Mouse (Mus musculus): ENCODE data around the gene Pde4b.
A peak's percentile ranks its signal among the peaks of the same experiment; 100 is the strongest.
"Not testable (repeated sequence)": the region's sequence is repeated elsewhere in the genome, so short reads cannot be mapped to it uniquely, and the experiment has no call there.

The Pde4b gene

DNA sequence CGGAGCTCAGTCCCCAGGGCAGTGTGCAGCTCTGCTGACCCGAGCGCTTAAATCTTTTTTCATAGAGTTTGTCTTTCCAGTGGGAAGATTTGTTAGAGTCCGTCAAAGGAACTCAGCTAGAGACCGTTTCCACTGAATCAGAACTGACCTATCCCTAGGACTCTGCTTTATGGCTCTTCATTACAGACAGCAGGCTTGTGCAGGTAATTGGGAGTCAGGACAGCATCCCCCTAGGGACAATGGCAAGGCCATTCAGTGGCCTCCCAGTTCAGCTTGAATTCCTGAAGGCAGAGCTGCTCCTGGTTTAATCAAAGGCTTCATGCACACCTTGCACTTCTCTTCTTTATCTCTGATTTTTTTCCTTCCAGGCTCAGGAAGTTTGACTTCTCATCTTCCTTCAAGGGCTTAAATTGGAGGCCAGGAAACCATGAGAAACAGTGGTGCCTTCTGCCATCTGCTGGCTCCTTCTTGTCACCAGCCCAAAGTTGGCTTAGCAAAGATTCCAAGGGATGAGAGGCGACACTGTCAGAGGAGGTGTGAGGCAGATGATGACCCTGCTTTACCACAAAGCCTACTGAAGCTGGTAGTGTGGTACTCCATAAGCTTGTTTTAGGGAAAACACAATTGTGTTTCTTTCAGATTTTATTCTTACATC, 393.6 kb downstream of the Pde4b start:
- no peak for DNase-seq (ENCODE audit: low spot score)

DNA sequence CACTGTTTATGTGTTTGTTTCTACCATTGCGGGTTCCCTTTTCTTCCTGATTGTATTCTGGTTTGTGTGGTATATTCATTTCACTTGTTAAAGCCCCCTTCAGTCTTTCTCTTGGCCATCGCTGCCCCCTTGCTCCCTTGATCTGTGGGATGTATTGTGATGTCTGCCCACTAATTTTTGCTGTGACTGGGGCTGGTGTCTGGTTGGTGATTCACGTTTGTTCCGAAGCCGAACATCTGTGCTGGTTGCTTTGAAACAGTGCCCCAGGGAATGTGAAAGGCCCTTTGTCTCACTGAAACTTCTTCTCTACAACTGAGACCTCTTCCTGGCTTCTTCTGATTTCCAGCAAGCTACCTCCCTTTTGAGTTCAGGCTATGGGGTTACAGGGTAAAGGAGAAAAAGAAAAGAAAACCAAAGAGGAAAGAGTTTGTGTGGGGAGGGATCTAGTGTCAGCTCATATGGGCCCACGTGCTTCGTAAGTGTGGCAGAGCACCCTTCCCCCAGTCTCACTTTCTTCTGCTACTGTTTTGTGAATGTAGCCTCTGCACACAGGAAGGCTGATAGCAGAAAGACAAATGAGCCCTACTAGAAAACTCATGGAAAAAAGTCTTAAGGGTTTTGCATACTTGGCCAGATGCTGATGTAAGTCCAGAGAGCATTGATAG, 396.1 kb downstream of the Pde4b start:
- DNase-seq (ENCODE audit: low spot score) = no peak

GRCm38 (mm10) chr4:102484738-102485137, 397.4 kb downstream of the Pde4b start:
- DNase-seq (ENCODE audit: low spot score) = no peak

GRCm38 (mm10) chr4:102486134-102486920, 399.0 kb downstream of the Pde4b start:
- peak; percentile 25 for DNase-seq (ENCODE audit: low spot score)

GRCm38 (mm10) chr4:102486921-102487240, 399.5 kb downstream of the Pde4b start:
- DNase-seq (ENCODE audit: low spot score) = no peak

DNA sequence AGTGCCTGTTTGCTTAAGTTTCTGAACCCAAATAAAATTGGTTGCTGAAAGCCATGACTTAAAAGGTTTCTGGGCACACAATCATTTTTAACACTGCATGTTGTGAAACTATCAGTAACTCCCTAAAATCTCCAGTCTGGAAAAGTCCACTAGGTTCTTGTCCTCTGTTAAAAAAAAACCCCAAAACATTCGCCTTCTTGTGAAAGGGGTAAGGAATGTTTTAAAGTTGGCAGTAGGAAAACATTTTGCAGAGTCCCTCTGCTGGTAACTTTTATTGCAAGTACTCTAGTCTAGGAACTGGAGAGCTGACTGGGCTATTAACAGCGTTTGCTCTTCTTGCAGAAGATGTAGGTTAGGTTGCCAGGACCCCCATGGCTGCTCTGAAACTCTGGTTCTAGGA, 400.7 kb downstream of the Pde4b start:
- no peak for DNase-seq (ENCODE audit: low spot score)

GRCm38 (mm10) chr4:102491468-102492123, 404.3 kb downstream of the Pde4b start:
- DNase-seq (ENCODE audit: low spot score) = no peak

DNA sequence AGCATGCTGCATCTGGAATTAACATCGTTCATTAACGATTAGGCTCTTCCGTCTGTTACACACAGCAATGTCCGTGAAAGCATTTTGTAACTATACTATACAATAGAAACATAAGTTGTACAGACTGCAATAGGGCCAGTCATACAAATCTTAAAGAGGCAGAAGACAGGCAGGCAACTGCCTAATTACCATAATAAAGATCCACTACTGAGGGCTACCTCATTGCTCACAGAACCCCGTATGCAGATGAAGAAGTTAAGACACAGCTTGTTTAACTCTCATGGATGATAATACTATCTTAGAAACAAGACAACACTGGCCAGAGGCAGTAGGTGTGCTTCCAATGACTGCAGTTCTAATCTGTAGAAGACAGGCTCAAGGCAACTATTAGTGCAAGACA, 405.6 kb downstream of the Pde4b start:
- no peak for DNase-seq (ENCODE audit: low spot score)

GRCm38 (mm10) chr4:102493342-102494128, 406.2 kb downstream of the Pde4b start:
- DNase-seq (ENCODE audit: low spot score) = peak; percentile 37

DNA sequence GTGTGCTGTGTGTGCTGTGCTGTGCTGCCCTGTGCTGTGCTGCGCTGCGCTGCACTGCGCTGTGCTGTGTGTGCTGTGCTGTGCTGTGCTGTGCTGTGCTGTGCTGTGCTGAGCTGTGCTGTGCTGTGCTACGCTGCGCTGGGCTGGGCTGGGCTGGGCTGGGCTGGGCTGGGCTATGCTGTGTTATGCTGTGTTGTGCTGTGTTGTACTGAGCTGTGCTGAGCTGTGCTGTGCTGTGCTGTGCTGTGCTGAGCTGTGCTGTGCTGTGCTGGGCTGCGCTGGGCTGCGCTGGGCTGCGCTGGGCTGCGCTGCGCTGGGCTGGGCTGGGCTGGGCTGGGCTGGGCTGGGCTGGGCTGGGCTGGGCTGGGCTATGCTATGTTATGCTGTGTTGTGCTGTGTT, 406.9 kb downstream of the Pde4b start:
- not testable (repeated sequence) for DNase-seq (ENCODE audit: low spot score)

DNA sequence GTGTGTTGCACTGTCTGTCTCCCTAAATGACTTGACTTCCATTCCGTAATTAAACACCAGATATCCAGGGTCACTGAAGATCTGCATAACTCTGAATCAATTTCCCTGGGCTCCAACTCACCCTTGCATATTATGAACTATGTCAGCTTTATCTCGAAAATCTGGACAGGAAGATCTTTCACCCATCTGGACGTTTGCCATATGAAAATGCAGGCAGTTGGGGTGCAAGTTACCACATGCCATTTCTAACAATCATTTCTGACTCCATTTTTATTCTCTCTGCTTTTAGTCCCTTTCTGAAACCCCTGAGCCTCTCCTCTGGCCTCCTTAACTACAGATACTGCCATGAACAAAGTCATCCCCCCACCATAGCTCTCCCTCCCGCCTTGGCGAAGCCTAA, 407.7 kb downstream of the Pde4b start:
- no peak for DNase-seq (ENCODE audit: low spot score)

DNA sequence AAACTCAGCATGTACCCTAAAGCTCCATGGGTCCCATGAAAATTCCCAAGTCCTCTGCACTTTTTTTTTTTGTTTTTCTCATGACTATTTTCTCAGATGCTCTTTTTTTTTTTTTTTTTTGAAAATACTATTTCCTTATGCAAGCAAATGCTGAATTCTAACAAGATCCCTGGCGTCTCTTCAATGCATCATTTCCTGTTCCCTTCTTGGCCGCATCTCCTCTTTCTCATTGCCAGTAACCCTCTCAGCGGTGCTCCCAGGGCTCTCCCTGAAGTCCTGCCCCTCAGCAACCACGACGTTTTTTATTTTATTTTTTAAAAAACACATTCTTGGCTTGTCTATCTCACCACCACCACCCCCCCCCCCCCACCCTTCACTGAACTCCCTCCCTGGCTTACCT, 408.1 kb downstream of the Pde4b start:
- DNase-seq (ENCODE audit: low spot score) = no peak

DNA sequence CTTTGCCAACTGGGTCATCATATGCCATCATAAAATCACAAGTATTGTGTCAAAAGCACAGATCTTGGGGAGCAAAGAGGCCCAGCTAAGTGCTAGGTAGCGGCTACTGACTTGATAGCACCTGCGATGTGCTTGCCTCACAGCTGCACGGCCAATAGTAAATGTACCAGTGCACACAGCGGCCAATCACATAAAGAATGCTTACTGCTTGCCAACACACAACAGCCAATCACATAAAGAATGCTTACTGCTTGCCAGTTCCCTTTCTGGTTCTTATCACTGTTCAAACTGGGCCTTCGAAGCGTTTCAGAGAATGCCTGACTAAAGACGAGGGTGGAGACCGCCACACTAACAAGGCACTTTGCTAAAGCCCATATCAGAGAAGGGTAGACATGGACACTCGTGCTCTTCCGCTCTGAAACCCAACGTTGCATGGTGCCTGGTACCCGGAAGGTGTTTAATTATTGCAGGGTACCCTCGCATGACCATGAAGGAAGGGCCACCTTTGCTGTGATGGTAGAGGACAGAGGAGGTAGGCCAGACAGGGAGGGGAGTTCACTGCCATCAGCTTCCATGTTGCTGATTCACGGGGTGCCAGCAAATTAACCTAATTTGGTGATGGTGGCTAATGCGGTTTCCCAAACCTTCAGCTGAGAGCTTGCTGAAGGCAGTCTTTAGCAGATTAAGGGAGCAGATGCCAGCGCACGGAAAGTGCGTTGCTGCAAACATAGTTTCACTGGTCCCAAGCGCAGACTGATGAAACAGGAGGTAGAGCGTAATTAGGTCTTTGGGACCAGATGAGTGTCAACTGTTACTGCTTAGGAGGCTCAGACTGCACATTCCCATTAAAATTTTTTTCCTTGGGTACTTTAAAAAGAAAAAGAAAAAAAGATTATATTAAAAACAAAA, 409.2 kb downstream of the Pde4b start:
- no peak for DNase-seq (ENCODE audit: low spot score)

DNA sequence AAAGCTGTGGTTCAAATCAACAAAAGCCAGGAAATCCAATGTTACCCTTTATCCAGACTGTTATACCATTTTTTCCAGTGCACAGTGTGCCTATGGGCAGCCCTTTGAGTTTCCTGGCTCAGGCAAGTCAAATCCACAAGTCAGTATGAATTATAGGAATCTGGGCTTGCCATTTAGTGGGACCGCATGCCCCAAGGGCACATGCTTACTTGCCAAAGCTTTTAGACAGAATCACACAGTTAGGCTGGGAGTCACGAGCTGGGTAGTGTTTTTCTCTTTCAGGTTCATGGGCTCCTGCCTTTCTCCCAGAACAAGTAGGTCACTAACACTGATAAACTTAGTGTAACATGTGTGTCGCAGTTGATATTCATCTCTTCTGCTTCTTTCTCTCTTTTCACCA, 409.9 kb downstream of the Pde4b start:
- no peak for DNase-seq (ENCODE audit: low spot score)

GRCm38 (mm10) chr4:102498169-102498919, 411.0 kb downstream of the Pde4b start:
- no peak for DNase-seq (ENCODE audit: low spot score)

- DNase-seq (ENCODE audit: low spot score) = no peak
Observed at GRCm38 (mm10) chr4:102498920-102499316, 411.6 kb downstream of the Pde4b start.

DNA sequence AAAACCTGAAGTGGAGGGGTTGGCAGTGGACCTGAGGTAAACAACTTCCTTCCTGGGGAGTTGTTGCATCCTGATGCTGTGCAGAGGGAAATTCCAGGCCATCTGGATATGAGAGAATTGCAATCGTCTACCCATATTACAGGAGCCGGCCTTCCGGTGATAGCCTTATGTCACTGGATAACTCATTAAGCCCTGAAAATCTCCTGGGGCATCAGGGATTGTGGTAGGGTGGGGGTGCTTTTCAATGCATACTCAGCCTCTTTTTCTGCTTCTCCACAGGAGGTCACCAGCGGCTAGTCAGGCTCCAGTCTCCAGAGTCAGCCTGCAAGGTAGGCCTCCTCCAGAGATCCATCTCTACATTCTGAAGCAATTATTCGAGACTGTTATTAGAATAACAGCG, 418.4 kb downstream of the Pde4b start:
- no peak for DNase-seq (ENCODE audit: low spot score)

DNA sequence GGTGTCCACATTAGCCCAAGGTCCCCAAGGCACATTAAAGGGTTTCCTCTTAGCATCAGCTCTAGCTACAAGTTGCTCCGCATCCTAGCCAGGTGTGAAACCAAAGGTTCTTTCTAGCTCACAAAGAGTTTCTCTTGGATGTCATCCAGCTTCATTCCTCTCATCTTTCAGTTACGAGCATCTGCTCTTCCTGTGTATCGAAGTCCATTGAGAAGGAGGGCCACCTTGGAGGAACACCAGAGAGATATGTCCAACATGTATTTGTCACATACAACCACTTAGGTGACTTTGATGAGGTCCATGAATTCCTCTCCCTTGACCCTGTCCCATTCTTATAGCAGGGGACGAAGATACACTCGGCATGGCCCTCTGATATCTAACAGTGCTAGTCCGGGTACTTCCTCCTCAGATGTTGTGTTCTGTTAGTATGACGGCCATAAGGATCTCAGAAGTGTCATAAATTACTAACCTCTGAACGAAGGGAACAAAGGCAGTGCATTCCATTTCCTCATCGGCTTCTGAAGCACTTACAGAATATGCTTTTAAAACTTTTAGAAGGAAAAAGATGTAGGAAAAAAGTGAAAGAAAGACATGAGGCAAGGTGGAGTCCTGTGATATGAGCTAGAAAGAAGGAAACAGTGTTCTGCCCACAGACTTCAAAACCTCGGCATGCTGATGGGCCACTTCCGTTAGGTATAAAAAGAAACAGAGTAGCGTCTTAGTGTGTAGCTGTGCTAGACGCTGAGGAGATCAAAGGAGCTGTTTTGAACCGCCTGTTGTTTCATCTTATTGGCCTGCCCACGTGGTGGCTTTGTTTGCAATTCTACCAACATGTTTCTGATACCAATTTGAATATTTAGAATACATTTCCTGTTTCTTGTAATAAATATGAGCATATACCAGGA, 419.3 kb downstream of the Pde4b start:
- DNase-seq (ENCODE audit: low spot score) = peak; percentile 91

DNA sequence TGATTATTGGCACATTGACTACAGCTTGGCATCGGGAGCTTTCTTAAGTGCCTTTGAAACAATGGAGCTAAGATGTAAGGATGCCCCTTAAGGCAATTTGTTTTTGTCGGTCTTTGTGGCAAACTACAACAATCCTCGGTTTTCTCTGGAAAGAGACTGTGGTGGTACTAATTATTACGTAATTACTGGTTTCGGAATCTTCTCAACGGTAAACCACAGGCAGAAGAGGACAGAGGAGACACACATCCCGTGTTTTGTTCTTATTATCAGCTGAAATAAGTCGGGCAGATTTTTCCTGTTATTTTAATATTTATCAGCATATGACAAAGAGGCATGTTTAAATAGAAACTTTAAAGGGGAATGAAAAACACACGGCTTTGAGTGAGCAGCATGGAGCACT, 420.0 kb downstream of the Pde4b start:
- DNase-seq (ENCODE audit: low spot score) = no peak

Data from T-cell, adult 2 months (primary cell).